ENCODE assay signal across 8 mouse cellular contexts in the genomic region with DNA sequence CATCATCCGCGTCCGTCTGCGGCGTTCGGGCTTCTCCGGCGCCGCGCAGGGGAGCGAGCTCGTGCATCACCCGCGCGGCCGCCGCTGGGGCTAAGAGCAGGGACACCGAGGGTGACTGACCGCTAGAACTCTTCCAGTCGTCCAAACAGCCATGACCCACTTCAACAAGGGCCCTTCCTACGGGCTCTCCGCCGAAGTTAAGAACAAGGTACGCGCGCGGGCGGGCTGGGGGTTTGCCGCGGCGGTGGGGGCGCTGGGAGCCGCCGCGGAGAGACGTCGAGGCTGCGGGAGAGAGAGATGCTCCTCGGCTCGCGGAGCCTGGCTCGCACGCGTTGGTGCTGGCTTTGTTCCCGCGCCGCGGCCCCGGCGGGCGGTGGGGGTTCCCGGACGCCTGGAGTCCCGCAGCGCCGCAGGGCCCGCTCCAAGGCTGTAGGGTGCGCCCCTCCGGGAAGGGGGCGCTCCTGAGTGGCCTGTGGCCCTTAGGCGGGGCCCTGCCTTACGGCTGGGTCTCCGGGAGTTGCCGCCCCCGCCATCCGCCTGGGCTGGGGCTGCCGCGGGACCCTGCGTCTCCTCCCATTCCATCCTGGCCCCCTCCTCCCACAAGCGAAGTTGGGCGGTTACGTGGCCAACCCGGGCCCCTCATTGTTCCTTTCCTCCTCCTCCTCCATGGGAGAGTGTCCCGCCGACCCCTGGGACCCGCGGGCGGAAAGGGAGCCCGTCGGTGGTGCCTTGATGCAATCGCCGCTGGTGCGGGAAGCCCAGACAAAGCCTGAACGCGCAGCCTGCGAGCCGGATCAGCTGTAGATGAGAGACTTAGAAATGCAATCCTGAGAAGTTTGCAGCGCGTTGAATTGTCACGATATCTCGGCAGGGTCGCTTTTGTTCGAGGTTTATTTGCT. TPM values are rescaled to one million over a fixed set of nuclear protein-coding genes. Genes with fewer than 3 reads are reported as not detected.
DNase-seq lines count a peak whose midpoint lies in the region; ATAC-seq and TF ChIP-seq lines count a peak whose summit lies in the region.

No protein-coding gene starts in this region.

- peaks cover 51% of the 10 kb centered on the region for H3K4me1 ChIP-seq in forebrain, embryonic 10.5 days
- H3K4me1 ChIP-seq in heart, embryonic 14.5 days (ENCODE audit: control insufficient read depth in 2 of 2, insufficient read depth in 2 of 2, low read length in 2 of 2) = peaks cover 16 to 37% of the 10 kb centered on the region in 2 experiments
- peaks cover 48% of the 10 kb centered on the region for H3K4me1 ChIP-seq in liver, embryonic 15.5 days (replicated peaks)
- peaks cover 45% of the 10 kb centered on the region for H3K4me1 ChIP-seq in neural tube, embryonic 13.5 days (replicated peaks)
- peaks cover 7% of the 10 kb centered on the region for H3K4me1 ChIP-seq in testis, adult 2 months (ENCODE audit: control insufficient read depth, insufficient read depth, low read length)

- peak overlapping the region; percentile 86 for H3K4me2 ChIP-seq in heart, embryonic 14.5 days (ENCODE audit: low read length)
- H3K4me2 ChIP-seq in liver, embryonic 15.5 days = peak overlapping the region; percentile 95
- peak overlapping the region; percentile 79 for H3K4me2 ChIP-seq in neural tube, embryonic 13.5 days

- TF ChIP-seq POLR2A in testis, adult 2 months (IDR thresholded peaks at IDR 0.05; ENCODE audit: control insufficient read depth, low read depth, low read length) = no peak

- ATAC-seq in heart, embryonic 14.5 days (ENCODE audit: insufficient number of reproducible peaks, insufficient read depth, low FRiP score, low read depth) = peak; percentile 81
- ATAC-seq in liver, embryonic 15.5 days (ENCODE audit: insufficient read depth) = peak; percentile 70
- peak; percentile 81 for ATAC-seq in neural tube, embryonic 13.5 days (ENCODE audit: low read depth)

- WGBS in forebrain, embryonic 10.5 days = under 1% methylated on average over 93 of the region's 93 CpGs
- WGBS in heart, embryonic 14.5 days = under 1% methylated on average over 87 of the region's 93 CpGs
- under 1% methylated on average over 93 of the region's 93 CpGs for WGBS in liver, embryonic 15.5 days (ENCODE audit: insufficient replicate concordance)
- under 1% methylated on average over 91 of the region's 93 CpGs for WGBS in neural tube, embryonic 13.5 days

- no peaks in the 10 kb centered on the region for H3K9me3 ChIP-seq in forebrain, embryonic 10.5 days
- H3K9me3 ChIP-seq in heart, embryonic 14.5 days (ENCODE audit: control insufficient read depth, low read length) = no peaks in the 10 kb centered on the region
- no peaks in the 10 kb centered on the region for H3K9me3 ChIP-seq in liver, embryonic 15.5 days (replicated peaks)
- no peaks in the 10 kb centered on the region for H3K9me3 ChIP-seq in neural tube, embryonic 13.5 days

- H3K36me3 ChIP-seq in forebrain, embryonic 10.5 days (replicated peaks) = peaks cover 16% of the 10 kb centered on the region
- H3K36me3 ChIP-seq in heart, embryonic 14.5 days (ENCODE audit: control insufficient read depth, insufficient read depth, low read length) = no peaks in the 10 kb centered on the region
- H3K36me3 ChIP-seq in liver, embryonic 15.5 days (replicated peaks) = no peaks in the 10 kb centered on the region
- H3K36me3 ChIP-seq in neural tube, embryonic 13.5 days = no peaks in the 10 kb centered on the region
- H3K36me3 ChIP-seq in testis, adult 2 months (ENCODE audit: control insufficient read depth, insufficient read depth, low read length) = no peaks in the 10 kb centered on the region

- peak; percentile 2; the same call in 1 of the 2 replicates for TF ChIP-seq CTCF in testis, adult 2 months (IDR thresholded peaks at IDR 0.05; ENCODE audit: control insufficient read depth, insufficient read depth, insufficient replicate concordance, low read depth, low read length)

- peaks cover 27% of the 10 kb centered on the region for H3K27me3 ChIP-seq in forebrain, embryonic 10.5 days (ENCODE audit: poor library complexity, severe bottlenecking)
- no peaks in the 10 kb centered on the region for H3K27me3 ChIP-seq in heart, embryonic 14.5 days (ENCODE audit: control insufficient read depth, insufficient read depth, low read length)
- H3K27me3 ChIP-seq in liver, embryonic 15.5 days = peaks cover 31% of the 10 kb centered on the region
- no peaks in the 10 kb centered on the region for H3K27me3 ChIP-seq in neural tube, embryonic 13.5 days
- no peaks in the 10 kb centered on the region for H3K27me3 ChIP-seq in testis, adult 2 months (ENCODE audit: control insufficient read depth, insufficient read depth, low read length)

- peak overlapping the region; percentile 99 for H3K9ac ChIP-seq in heart, embryonic 14.5 days (ENCODE audit: low read length)
- H3K9ac ChIP-seq in liver, embryonic 15.5 days = peak overlapping the region; percentile 72
- peak overlapping the region; percentile 97 for H3K9ac ChIP-seq in neural tube, embryonic 13.5 days

- DNase-seq in CD8-positive naive resting alpha-beta T cell, adult 2 months (ENCODE audit: low read depth in 2 of 2, low spot score in 2 of 2) = peak; percentile 60 to 67
- DNase-seq in c-Kit-positive CD71-positive TER-119-negative erythroid progenitor cells, embryonic 14.5 days (ENCODE audit: low read depth) = peak; percentile 75
- DNase-seq in forebrain, embryonic 10.5 days (ENCODE audit: extremely low spot score, low spot score) = peak; percentile 81
- peak; percentile 88 for DNase-seq in kidney, postnatal 14 days

- H3K4me3 ChIP-seq in forebrain, embryonic 10.5 days = peak overlapping the region; percentile 92
- peak overlapping the region; percentile 82 to 86 for H3K4me3 ChIP-seq in heart, embryonic 14.5 days (ENCODE audit: control insufficient read depth in 1 of 2, insufficient read depth in 1 of 2, low read depth in 1 of 2, low read length in 2 of 2)
- peak overlapping the region; percentile 71 for H3K4me3 ChIP-seq in liver, embryonic 15.5 days (replicated peaks)
- peak overlapping the region; percentile 93 for H3K4me3 ChIP-seq in neural tube, embryonic 13.5 days
- H3K4me3 ChIP-seq in testis, adult 2 months (ENCODE audit: control insufficient read depth, low read depth, low read length) = peak overlapping the region; percentile 80

- peak overlapping the region; percentile 100 for H3K27ac ChIP-seq in forebrain, embryonic 10.5 days
- peak overlapping the region; percentile 98 for H3K27ac ChIP-seq in heart, embryonic 14.5 days (replicated peaks in 1 of 2; ENCODE audit: control insufficient read depth in 1 of 2, insufficient read depth in 1 of 2, low read depth in 2 of 2, low read length in 2 of 2)
- peak overlapping the region; percentile 81 for H3K27ac ChIP-seq in liver, embryonic 15.5 days (replicated peaks)
- peak overlapping the region; percentile 99 for H3K27ac ChIP-seq in neural tube, embryonic 13.5 days (replicated peaks)
- peak overlapping the region; percentile 51; the same call in 1 of the 2 replicates for H3K27ac ChIP-seq in testis, adult 2 months (ENCODE audit: control insufficient read depth, insufficient read depth, low read depth, low read length)

RNA-seq across cellular contexts. Expression of gene Cnn3, which starts 0.6 kb away (rescaled TPM):
- 843 and 904 TPM in 2 replicates for polyA plus RNA-seq in forebrain, embryonic 10.5 days (2016; fragmentation: Nextera tagmentation; extraction: Ambion mirVana)
- 358 and 372 TPM in 2 replicates for polyA plus RNA-seq in heart, embryonic 14.5 days (2014; fragmentation: Nextera tagmentation; extraction: Ambion mirVana)
- 97.4 and 98.3 TPM in 2 replicates for polyA plus RNA-seq in liver, embryonic 15.5 days (2015; fragmentation: Nextera tagmentation; extraction: Ambion mirVana)
- polyA plus RNA-seq in neural tube, embryonic 13.5 days (2015; fragmentation: Nextera tagmentation; extraction: Ambion mirVana) = 643 and 747 TPM in 2 replicates
- 7.8 and 9.5 TPM in 2 replicates for polyA plus RNA-seq in testis, adult 2 months (2012; rRNA removed)

Comparison
In these comparisons a context has a peak if more than half of its experiments do, and no peak if none do; other contexts are left out.
1. Peak in every context shown above with its lines: DNase-seq, ATAC-seq, H3K4me3 ChIP-seq and H3K27ac ChIP-seq.